11 mouse cellular contexts compared by ENCODE assay signal in the genomic region with DNA sequence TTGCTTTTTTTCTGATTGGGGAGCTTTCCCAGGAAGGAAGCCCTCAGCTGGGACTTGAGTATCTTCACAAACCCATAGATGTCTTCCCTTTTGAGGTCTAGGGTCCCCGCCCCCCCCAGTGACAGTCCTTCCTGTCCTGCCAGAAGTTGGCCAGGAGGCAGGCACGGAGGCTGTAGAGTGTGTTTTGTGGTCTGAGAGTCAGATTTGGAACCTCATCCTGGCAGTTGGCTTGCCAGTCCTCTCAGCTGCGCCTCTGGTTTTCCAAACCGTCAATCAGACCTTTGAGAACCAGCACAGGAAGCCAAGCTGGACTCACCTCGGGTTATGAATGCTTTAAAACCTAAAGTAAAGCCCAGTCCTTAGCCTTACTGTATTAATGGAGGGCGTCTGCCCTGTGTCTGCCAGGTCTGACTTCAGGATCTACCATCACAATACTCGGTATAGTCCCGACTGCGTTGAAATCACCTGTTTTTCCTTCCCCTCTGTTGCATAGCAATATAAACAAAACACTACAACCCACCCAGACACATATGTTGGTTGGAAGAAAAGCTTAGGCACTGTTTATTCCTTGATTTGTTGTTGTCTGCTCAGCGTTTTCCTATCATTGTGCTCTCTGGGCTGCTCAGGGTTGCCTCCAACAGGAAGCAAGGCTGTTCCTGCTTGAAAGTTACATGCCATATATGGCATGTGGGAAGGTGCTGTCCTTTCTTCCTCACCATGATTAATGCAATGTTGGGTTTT. TPM values are rescaled to one million over a fixed set of nuclear protein-coding genes. Genes with fewer than 3 reads are reported as not detected.
DNase-seq lines count a peak whose midpoint lies in the region; ATAC-seq and TF ChIP-seq lines count a peak whose summit lies in the region.
"Had no signal": no experiment of that assay in that cellular context is flagged by ENCODE, and none has a peak within 500 bp of the region (broad histone marks: within the 10 kb centered on the region; RNA-seq: fewer than 3 reads in every experiment).

No protein-coding gene starts in this region.

- peak overlapping the region; percentile 19; the same call in 1 of the 2 replicates for H3K27ac ChIP-seq in left cerebral cortex, adult 2 months
- 0 out of 2 replicates have a peak overlapping the region, but pooled peaks have one; percentile 7 for H3K27ac ChIP-seq in liver, embryonic 11.5 days (ENCODE audit: low read depth, low read length)

- H3K4me1 ChIP-seq in liver, embryonic 11.5 days (replicated peaks; ENCODE audit: control insufficient read depth, insufficient read depth, low read length), result no peaks in the 10 kb centered on the region; the same call in 1 of the 2 replicates

- H3K4me3 ChIP-seq in left cerebral cortex, adult 2 months, result peak overlapping the region; percentile 11; the same call in 1 of the 2 replicates
- no peak overlapping the region for H3K4me3 ChIP-seq in liver, embryonic 11.5 days (ENCODE audit: low read depth, low read length)

- ATAC-seq in granulocyte monocyte progenitor cell, adult 5-6 weeks (replicated peaks; ENCODE audit: poor library complexity, severe bottlenecking), result peak; percentile 65
- no peak for ATAC-seq in liver, embryonic 11.5 days (replicated peaks; ENCODE audit: low FRiP score)
- peak; percentile 18 for ATAC-seq in neutrophil, adult 5-6 weeks (ENCODE audit: extremely low read depth, insufficient number of reproducible peaks, low FRiP score, poor library complexity, severe bottlenecking)
- ATAC-seq in frontal cortex, adult (ENCODE audit: low TSS enrichment), result no peak

- no peak for TF ChIP-seq CTCF in left cerebral cortex, adult 2 months (IDR thresholded peaks at IDR 0.05)

- no peak overlapping the region for H3K9ac ChIP-seq in liver, embryonic 11.5 days (ENCODE audit: low read depth, low read length)

- peak overlapping the region; percentile 37 for H3K4me2 ChIP-seq in liver, embryonic 11.5 days

- 34% methylated on average over 10 of the region's 10 CpGs for WGBS in liver, embryonic 11.5 days

- H3K27me3 ChIP-seq in liver, embryonic 11.5 days (replicated peaks; ENCODE audit: control insufficient read depth, insufficient read depth, low read length), result peaks cover 5% of the 10 kb centered on the region; the same call in 1 of the 2 replicates

- no peaks in the 10 kb centered on the region for H3K36me3 ChIP-seq in liver, embryonic 11.5 days (ENCODE audit: control insufficient read depth, insufficient read depth, low read length)

- no peaks in the 10 kb centered on the region for H3K9me3 ChIP-seq in liver, embryonic 11.5 days (ENCODE audit: control insufficient read depth, low read length)

- DNase-seq in left cerebral cortex, adult 2 months (ENCODE audit: extremely low spot score in 1 of 2, low spot score in 2 of 2), result no peak
- no peak for DNase-seq in left cerebral cortex, postnatal 25 days (ENCODE audit: low spot score in 2 of 2)
- DNase-seq in liver, embryonic 11.5 days (ENCODE audit: low spot score), result no peak
- no peak for DNase-seq in adrenal gland, postnatal 25 days
- DNase-seq in T-cell, adult 2 months (ENCODE audit: low spot score), result no peak
- DNase-seq: cerebellum, adult 8-10 months had no signal

- intact Hi-C loops in left cerebral cortex, adult 2 months (cut with DNase I), result no loop called here
- intact Hi-C loops in left cerebral cortex, postnatal 25 days (cut with DNase I), result no loop called here

RNA-seq across cellular contexts. Expression of gene Tspan2, which starts 4.0 kb away (rescaled TPM):
- total RNA-seq in left cerebral cortex, adult 2 months (2021), result 10 to 100 TPM; 50.5 to 51.8 TPM
- total RNA-seq in left cerebral cortex, postnatal 25 days (2021), result 100 to 1,000 TPM in 1 of 2 experiments, 10 to 100 TPM in 1; 89.2 to 105 TPM
- 27.8 and 30.1 TPM in 2 replicates for total RNA-seq in granulocyte monocyte progenitor cell, adult 5-6 weeks (2014; fragmentation: Nextera tagmentation)
- 18.4 and 19.9 TPM in 2 replicates for total RNA-seq in granulocyte monocyte progenitor cell, adult 5-6 weeks (2017)
- polyA plus RNA-seq in liver, embryonic 11.5 days (2014; fragmentation: Nextera tagmentation; extraction: Ambion mirVana), result 4.2 and 5.3 TPM in 2 replicates
- 32.3 and 35.3 TPM in 2 replicates for total RNA-seq in neutrophil, adult 5-6 weeks (2017)
- total RNA-seq in adrenal gland, postnatal 25 days (2021), result 3.9 and 7.1 TPM in 2 replicates

RNA-seq across cellular contexts. Expression of gene Tshb, which starts 44.2 kb away (rescaled TPM):
- not detected for total RNA-seq in left cerebral cortex, adult 2 months (2021)
- total RNA-seq in left cerebral cortex, postnatal 25 days (2021), result not detected
- total RNA-seq in granulocyte monocyte progenitor cell, adult 5-6 weeks (2014; fragmentation: Nextera tagmentation), result not detected in 2 replicates
- total RNA-seq in granulocyte monocyte progenitor cell, adult 5-6 weeks (2017), result not detected in 2 replicates
- polyA plus RNA-seq in liver, embryonic 11.5 days (2014; fragmentation: Nextera tagmentation; extraction: Ambion mirVana), result 0.11 TPM in 1 of 2 replicates, not detected in the other
- 0.47 and 0.74 TPM in 2 replicates for total RNA-seq in neutrophil, adult 5-6 weeks (2017)
- total RNA-seq in adrenal gland, postnatal 25 days (2021), result not detected in 2 replicates
- total RNA-seq: gastrocnemius, adult 8-10 months; left cerebral cortex, adult 8-10 months had no signal

Comparison
In these comparisons a context has a peak if more than half of its experiments do, and no peak if none do; other contexts are left out.
1. ATAC-seq: peak in granulocyte monocyte progenitor cell, adult 5-6 weeks (single experiment) and neutrophil, adult 5-6 weeks (single experiment); none in liver, embryonic 11.5 days (single experiment) and frontal cortex, adult (single experiment).